Mouse (Mus musculus): ENCODE results near the gene Klf12. TPM values are rescaled to one million over a fixed set of nuclear protein-coding genes. Genes with fewer than 3 reads are reported as not detected.

Klf12 gene
- polyA plus RNA-seq, 1 experiment from 2014 or later: 14.8 TPM

DNA sequence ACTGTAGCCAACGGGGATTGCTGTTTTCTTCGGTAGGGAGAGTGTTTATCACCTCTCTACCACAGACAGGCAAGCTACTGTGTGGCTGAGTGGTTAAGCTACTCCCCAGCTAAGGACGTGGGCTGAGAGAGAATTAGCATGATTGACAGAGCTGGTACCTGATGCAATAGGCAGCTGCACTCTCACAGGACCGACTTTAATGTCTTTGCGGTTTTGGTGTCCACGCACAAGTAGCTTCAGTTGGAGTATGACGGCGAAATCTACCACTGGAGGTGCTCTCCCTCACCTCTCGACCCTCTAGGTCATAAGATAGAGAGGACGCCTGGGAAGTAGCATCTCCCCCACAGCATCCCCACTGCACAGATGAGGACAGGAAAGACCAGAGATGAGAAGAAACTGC is 178.9 kb downstream of the Klf12 start:
- Histone ChIP-seq H3K4me1 (replicated peaks; ENCODE audit: control insufficient read depth, insufficient read depth, low read length) (no peaks in the 10 kb centered on the region), H3K4me2 (ENCODE audit: low read length) (no peak overlapping the region), H3K9me3 (ENCODE audit: control insufficient read depth, low read length) (no peaks in the 10 kb centered on the region), H3K27ac (ENCODE audit: low read depth) (no peak overlapping the region), H3K9ac (ENCODE audit: low read length) (no peak overlapping the region), H3K36me3 (ENCODE audit: control insufficient read depth, insufficient read depth, low read length) (no peaks in the 10 kb centered on the region; the same call in 1 of the 2 replicates), H3K4me3 (ENCODE audit: low read depth, low read length) (no peak overlapping the region), H3K27me3 (replicated peaks; ENCODE audit: control insufficient read depth, insufficient read depth, low read length) (no peaks in the 10 kb centered on the region)
- WGBS: 90% methylated on average over 10 of the region's 10 CpGs
- ATAC-seq (replicated peaks; ENCODE audit: low FRiP score, low TSS enrichment, low read depth) (no peak), DNase-seq (ENCODE audit: low spot score) (no peak)

DNA sequence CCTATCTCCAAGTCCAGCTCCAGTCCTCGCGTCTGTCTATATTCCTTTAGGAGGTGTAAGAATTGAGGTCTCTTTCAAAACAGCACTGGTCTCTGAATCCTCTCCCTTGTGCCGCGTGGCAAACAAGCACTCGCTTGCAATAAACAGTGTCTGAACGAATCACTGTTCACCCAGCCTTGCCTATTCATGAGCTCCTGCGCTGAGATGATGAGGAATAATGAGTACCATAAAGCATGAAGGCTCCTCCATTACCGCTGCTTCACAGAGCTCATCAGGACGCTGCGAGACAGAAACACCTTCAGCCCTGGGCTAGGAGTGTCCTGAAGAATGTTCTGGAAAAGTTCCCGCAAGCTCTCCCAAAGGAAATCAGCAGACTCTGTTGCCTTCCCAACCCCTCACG is 179.7 kb downstream of the Klf12 start:
- whole genome bisulfite sequencing: 91% methylated on average over 12 of the region's 12 CpGs

DNA sequence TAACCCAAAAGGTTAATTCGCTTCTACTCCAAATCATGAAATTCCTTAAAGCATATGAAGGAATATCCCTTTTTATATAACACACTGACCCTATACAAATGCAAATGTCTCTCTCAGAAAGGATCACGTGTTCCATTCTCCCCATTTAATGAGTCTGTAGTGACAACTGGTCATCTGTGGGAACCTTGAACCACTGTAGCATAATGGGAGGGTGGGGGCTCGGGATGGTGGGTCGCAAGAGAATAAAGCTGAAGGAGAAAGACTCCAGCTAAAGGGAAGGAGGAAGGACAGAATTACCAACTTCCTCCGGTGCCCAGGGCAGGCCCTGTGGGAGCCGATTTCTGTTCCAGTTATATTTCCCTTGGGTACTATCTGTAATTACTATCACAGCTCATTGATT is 180.7 kb downstream of the Klf12 start:
- H3K4me1 ChIP-seq (replicated peaks; ENCODE audit: control insufficient read depth, insufficient read depth, low read length): no peaks in the 10 kb centered on the region
- ATAC-seq (replicated peaks; ENCODE audit: low FRiP score, low TSS enrichment, low read depth) (no peak), DNase-seq (ENCODE audit: low spot score) (no peak)
- no peak overlapping the region for H3K27ac ChIP-seq (ENCODE audit: low read depth)
- H3K9ac ChIP-seq (ENCODE audit: low read length): no peak overlapping the region
- H3K4me2 ChIP-seq (ENCODE audit: low read length): no peak overlapping the region
- H3K4me3 ChIP-seq (ENCODE audit: low read depth, low read length): no peak overlapping the region
- no peaks in the 10 kb centered on the region for H3K27me3 ChIP-seq (replicated peaks; ENCODE audit: control insufficient read depth, insufficient read depth, low read length)
- no peaks in the 10 kb centered on the region for H3K9me3 ChIP-seq (ENCODE audit: control insufficient read depth, low read length)
- H3K36me3 ChIP-seq (ENCODE audit: control insufficient read depth, insufficient read depth, low read length): no peaks in the 10 kb centered on the region; the same call in 1 of the 2 replicates
- WGBS: 94% methylated on average over 6 of the region's 6 CpGs

More for the DNA sequence above, 179.7 kb downstream of the Klf12 start:
- Histone ChIP-seq H3K9ac (ENCODE audit: low read length) (no peak overlapping the region), H3K4me1 (replicated peaks; ENCODE audit: control insufficient read depth, insufficient read depth, low read length) (no peaks in the 10 kb centered on the region), H3K9me3 (ENCODE audit: control insufficient read depth, low read length) (no peaks in the 10 kb centered on the region), H3K27ac (ENCODE audit: low read depth) (no peak overlapping the region), H3K27me3 (replicated peaks; ENCODE audit: control insufficient read depth, insufficient read depth, low read length) (no peaks in the 10 kb centered on the region), H3K4me3 (ENCODE audit: low read depth, low read length) (no peak overlapping the region), H3K4me2 (ENCODE audit: low read length) (no peak overlapping the region), H3K36me3 (ENCODE audit: control insufficient read depth, insufficient read depth, low read length) (no peaks in the 10 kb centered on the region; the same call in 1 of the 2 replicates)
- ATAC-seq (replicated peaks; ENCODE audit: low FRiP score, low TSS enrichment, low read depth) (no peak), DNase-seq (ENCODE audit: low spot score) (no peak)

DNA sequence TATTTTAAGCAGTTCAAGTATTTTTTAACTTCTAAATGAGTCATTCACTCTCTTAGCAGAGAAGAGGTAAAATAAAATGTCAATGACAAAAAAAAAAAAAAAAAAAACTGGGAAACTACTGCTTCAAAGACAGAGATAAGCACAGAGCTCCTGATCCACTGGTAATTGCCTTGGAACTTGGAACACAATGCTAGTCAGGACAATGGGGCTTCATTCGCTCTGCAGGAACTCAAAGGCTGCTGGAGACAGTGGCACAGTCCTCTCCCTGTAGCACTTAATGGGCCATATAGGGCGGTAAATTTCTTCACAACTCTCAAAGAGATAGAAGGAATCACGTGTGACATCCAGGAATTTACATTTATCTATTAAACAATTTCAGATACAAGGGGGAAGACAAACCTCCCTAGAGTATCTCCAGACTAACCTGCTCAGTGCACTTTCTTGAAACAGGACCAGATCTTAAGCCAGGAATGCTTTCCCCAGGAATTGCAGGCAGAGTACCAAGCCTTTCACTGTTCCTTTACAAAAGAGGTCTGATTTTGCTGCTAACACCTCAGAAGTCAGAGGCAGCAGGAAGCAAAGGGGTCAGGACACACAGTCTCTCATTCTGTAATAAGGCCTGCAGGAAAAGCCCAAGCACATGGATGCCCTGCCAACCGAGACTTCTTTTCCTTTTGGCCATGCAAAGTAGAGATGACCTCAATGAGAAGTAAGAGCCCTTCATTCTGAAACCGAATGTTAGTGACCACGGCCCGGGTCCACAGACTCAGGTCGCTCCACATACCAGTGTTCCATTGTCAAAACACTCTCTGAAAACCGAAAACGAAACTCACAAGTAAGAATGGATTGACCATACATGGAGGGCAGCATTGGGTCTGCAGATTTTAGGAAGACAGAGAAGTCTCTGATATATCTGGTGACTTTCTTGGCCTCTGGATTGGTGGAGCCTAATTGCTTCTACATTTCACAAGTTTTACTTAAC is 187.0 kb downstream of the Klf12 start:
- no peak for DNase-seq (ENCODE audit: low spot score)
- no peak overlapping the region for H3K9ac ChIP-seq (ENCODE audit: low read length)
- no peaks in the 10 kb centered on the region for H3K9me3 ChIP-seq (ENCODE audit: control insufficient read depth, low read length)
- H3K27me3 ChIP-seq (replicated peaks; ENCODE audit: control insufficient read depth, insufficient read depth, low read length): no peaks in the 10 kb centered on the region
- H3K4me3 ChIP-seq (ENCODE audit: low read depth, low read length): no peak overlapping the region
- 81% methylated on average over 10 of the region's 10 CpGs for WGBS
- H3K27ac ChIP-seq (ENCODE audit: low read depth): no peak overlapping the region
- no peak overlapping the region for H3K4me2 ChIP-seq (ENCODE audit: low read length)
- ATAC-seq (replicated peaks; ENCODE audit: low FRiP score, low TSS enrichment, low read depth): no peak
- no peaks in the 10 kb centered on the region for H3K4me1 ChIP-seq (replicated peaks; ENCODE audit: control insufficient read depth, insufficient read depth, low read length)
- no peaks in the 10 kb centered on the region for H3K36me3 ChIP-seq (ENCODE audit: control insufficient read depth, insufficient read depth, low read length)

DNA sequence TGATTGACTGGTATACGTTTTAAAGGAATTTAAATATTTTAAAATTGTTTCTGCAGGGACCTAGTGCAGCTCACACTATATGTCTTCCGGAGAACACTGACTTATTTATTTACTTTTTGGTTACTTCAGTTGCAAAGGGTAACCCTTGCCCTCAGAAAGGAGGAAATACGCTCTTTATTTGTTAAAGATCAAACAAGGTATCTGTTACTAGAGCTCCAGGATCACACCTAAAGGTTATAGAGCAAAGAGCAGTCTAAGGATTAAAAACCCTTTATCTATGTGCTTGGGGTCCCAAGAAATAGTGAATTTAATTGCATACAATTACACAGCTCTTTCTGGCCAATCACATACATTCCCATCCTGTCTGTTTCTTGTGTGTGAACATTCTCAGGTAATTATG is 188.7 kb downstream of the Klf12 start:
- H3K27me3 ChIP-seq (replicated peaks; ENCODE audit: control insufficient read depth, insufficient read depth, low read length): no peaks in the 10 kb centered on the region
- no peak overlapping the region for H3K4me2 ChIP-seq (ENCODE audit: low read length)
- no peak for DNase-seq (ENCODE audit: low spot score)
- no peak overlapping the region for H3K9ac ChIP-seq (ENCODE audit: low read length)
- H3K9me3 ChIP-seq (ENCODE audit: control insufficient read depth, low read length): no peaks in the 10 kb centered on the region
- H3K27ac ChIP-seq (ENCODE audit: low read depth): no peak overlapping the region
- no peak for ATAC-seq (replicated peaks; ENCODE audit: low FRiP score, low TSS enrichment, low read depth)
- WGBS: 63% methylated on average over 3 of the region's 3 CpGs
- no peak overlapping the region for H3K4me3 ChIP-seq (ENCODE audit: low read depth, low read length)
- no peaks in the 10 kb centered on the region for H3K4me1 ChIP-seq (replicated peaks; ENCODE audit: control insufficient read depth, insufficient read depth, low read length)
- no peaks in the 10 kb centered on the region for H3K36me3 ChIP-seq (ENCODE audit: control insufficient read depth, insufficient read depth, low read length)

DNA sequence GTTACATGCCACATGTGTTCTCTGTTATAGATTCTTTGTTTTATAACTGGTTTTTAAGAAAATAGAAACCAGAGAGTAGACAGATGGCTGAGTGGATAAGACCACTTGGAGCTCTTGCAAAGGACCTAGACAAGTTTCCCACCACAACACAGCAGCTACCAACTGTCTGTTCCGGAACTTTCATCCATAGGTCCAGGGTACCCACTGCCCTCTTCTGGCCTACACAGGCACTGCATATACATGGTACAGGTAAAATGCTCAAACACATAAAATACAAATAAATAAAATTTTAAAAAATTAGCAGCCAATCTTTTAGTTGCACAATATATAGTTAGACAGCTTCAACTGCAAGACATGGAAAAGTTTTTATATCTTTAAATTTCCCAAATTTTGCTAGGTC is 194.0 kb downstream of the Klf12 start:
- H3K9ac ChIP-seq (ENCODE audit: low read length): no peak overlapping the region
- no peaks in the 10 kb centered on the region for H3K4me1 ChIP-seq (replicated peaks; ENCODE audit: control insufficient read depth, insufficient read depth, low read length)
- DNase-seq (ENCODE audit: low spot score): no peak
- no peak overlapping the region for H3K4me2 ChIP-seq (ENCODE audit: low read length)
- 87% methylated on average over 1 of the region's 1 CpGs for WGBS
- no peak overlapping the region for H3K4me3 ChIP-seq (ENCODE audit: low read depth, low read length)
- H3K27ac ChIP-seq (ENCODE audit: low read depth): no peak overlapping the region
- no peaks in the 10 kb centered on the region for H3K9me3 ChIP-seq (ENCODE audit: control insufficient read depth, low read length)
- no peak for ATAC-seq (replicated peaks; ENCODE audit: low FRiP score, low TSS enrichment, low read depth)
- H3K36me3 ChIP-seq (ENCODE audit: control insufficient read depth, insufficient read depth, low read length): no peaks in the 10 kb centered on the region
- no peaks in the 10 kb centered on the region for H3K27me3 ChIP-seq (replicated peaks; ENCODE audit: control insufficient read depth, insufficient read depth, low read length)

DNA sequence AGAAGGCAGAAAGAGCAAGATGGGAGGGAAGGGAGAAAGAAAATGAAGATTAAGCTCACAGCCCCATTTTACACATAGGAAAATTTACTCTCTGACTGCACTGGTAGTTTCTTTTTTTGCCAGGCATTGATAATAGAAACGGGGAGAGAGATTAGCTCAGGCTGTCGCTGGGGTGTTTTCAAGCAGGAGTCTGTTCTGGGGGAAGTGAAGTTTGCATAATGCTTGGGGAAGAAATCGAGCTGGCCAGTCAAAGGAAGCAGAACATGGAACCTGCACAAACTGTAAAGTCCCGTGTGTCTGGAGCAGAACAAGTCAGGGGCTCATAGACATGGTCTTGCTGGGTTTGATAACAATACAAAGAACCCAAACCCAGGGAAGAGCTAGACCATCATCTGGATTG is 204.9 kb downstream of the Klf12 start:
- no peak overlapping the region for H3K9ac ChIP-seq (ENCODE audit: low read length)
- no peak for ATAC-seq (replicated peaks; ENCODE audit: low FRiP score, low TSS enrichment, low read depth)
- no peaks in the 10 kb centered on the region for H3K27me3 ChIP-seq (replicated peaks; ENCODE audit: control insufficient read depth, insufficient read depth, low read length)
- WGBS: 84% methylated on average over 4 of the region's 4 CpGs
- no peak overlapping the region for H3K4me3 ChIP-seq (ENCODE audit: low read depth, low read length)
- H3K36me3 ChIP-seq (ENCODE audit: control insufficient read depth, insufficient read depth, low read length): no peaks in the 10 kb centered on the region
- no peaks in the 10 kb centered on the region for H3K4me1 ChIP-seq (replicated peaks; ENCODE audit: control insufficient read depth, insufficient read depth, low read length)
- no peak for DNase-seq (ENCODE audit: low spot score)
- no peak overlapping the region for H3K27ac ChIP-seq (ENCODE audit: low read depth)
- H3K4me2 ChIP-seq (ENCODE audit: low read length): no peak overlapping the region
- no peaks in the 10 kb centered on the region for H3K9me3 ChIP-seq (ENCODE audit: control insufficient read depth, low read length)

DNA sequence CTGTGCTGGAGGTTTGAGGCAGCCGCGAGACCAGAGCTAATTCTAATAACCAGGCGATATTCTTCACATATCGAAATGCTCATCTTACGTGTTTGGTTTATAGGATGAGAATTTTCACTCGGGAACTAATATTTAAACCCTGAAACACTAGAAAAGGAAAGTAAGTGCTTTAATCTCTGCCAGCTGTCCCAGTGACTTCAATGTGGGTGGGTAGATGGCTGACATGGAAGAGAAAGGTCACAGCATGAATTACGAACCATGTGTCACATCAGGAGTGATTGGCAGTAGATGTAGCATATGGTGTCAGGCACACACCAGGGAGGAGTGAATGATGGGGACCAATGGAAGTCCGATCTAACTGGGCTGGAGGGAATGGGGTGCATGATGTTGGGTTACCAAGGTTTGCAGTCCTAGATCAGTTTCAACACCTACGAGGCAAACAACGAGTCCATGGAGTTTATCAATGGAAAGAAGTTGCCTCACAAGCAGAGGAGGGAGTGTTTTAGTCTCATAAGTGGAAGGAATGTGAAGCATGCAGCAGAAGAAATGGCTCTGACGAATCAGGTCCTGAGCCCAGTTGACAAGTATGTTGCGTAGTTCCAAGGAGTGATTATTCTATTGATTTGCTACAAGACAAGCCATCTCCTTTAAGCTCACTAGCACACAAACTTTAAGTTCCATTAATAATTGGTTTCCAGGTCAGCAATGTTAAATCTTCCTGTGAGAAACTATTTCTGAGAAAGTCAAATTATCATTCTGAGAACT is 211.9 kb downstream of the Klf12 start:
- Histone ChIP-seq H3K27me3 (replicated peaks; ENCODE audit: control insufficient read depth, insufficient read depth, low read length) (no peaks in the 10 kb centered on the region), H3K4me2 (ENCODE audit: low read length) (no peak overlapping the region), H3K4me1 (replicated peaks; ENCODE audit: control insufficient read depth, insufficient read depth, low read length) (no peaks in the 10 kb centered on the region), H3K4me3 (ENCODE audit: low read depth, low read length) (no peak overlapping the region), H3K36me3 (ENCODE audit: control insufficient read depth, insufficient read depth, low read length) (no peaks in the 10 kb centered on the region), H3K9me3 (ENCODE audit: control insufficient read depth, low read length) (no peaks in the 10 kb centered on the region), H3K9ac (ENCODE audit: low read length) (no peak overlapping the region), H3K27ac (ENCODE audit: low read depth) (no peak overlapping the region)
- ATAC-seq (replicated peaks; ENCODE audit: low FRiP score, low TSS enrichment, low read depth): no peak
- WGBS: 76% methylated on average over 12 of the region's 12 CpGs
- DNase-seq (ENCODE audit: low spot score): no peak
